26 mouse cellular contexts compared by ENCODE assay signal in genomic region chr5:123178792-123179191, GRCm38 (mm10). TPM values are rescaled to one million over a fixed set of nuclear protein-coding genes. Genes with fewer than 3 reads are reported as not detected.
"Had no signal": no experiment of that assay in that cellular context is flagged by ENCODE, and none has a peak within 500 bp of the region (broad histone marks: within the 10 kb centered on the region; RNA-seq: fewer than 3 reads in every experiment).

No protein-coding gene starts in this region.

- DNase-seq: kidney, adult 8-10 months; kidney, postnatal 10 days; kidney, postnatal 36 days; layer of hippocampus, postnatal 36 days; liver, embryonic 13.5 days; lung, embryonic 14.5 days; retina, postnatal 1 day; thymus, adult 2 months; thymus, postnatal 14 days; thymus, postnatal 4 days had no signal

- H3K9me3 ChIP-seq: kidney, embryonic 15.5 days; liver, embryonic 13.5 days; midbrain, embryonic 15.5 days; neural tube, embryonic 13.5 days had no signal

- H3K4me1 ChIP-seq: kidney, embryonic 15.5 days; midbrain, embryonic 12.5 days; midbrain, embryonic 15.5 days; neural tube, embryonic 13.5 days had no signal

- H3K36me3 ChIP-seq: kidney, embryonic 15.5 days; liver, embryonic 13.5 days; midbrain, embryonic 12.5 days; midbrain, embryonic 15.5 days; neural tube, embryonic 13.5 days had no signal

- H3K27me3 ChIP-seq: kidney, embryonic 15.5 days; midbrain, embryonic 12.5 days; midbrain, embryonic 15.5 days; neural tube, embryonic 13.5 days had no signal

- ATAC-seq: lung, postnatal 0 days; midbrain, embryonic 15.5 days had no signal

- H3K4me2 ChIP-seq: kidney, embryonic 15.5 days; liver, embryonic 13.5 days; lung, embryonic 14.5 days; midbrain, embryonic 12.5 days; midbrain, embryonic 15.5 days; neural tube, embryonic 13.5 days had no signal

- H3K27ac ChIP-seq: kidney, embryonic 15.5 days; left cerebral cortex, adult 2 months; liver, embryonic 13.5 days; macrophage; midbrain, embryonic 12.5 days; midbrain, embryonic 15.5 days; neural tube, embryonic 13.5 days; stomach, postnatal 0 days had no signal

- H3K9ac ChIP-seq: kidney, embryonic 15.5 days; liver, embryonic 13.5 days; lung, embryonic 14.5 days; midbrain, embryonic 12.5 days; midbrain, embryonic 15.5 days; neural tube, embryonic 13.5 days had no signal

- H3K4me3 ChIP-seq: kidney, embryonic 15.5 days; left cerebral cortex, adult 2 months; liver, embryonic 13.5 days; midbrain, embryonic 12.5 days; midbrain, embryonic 15.5 days; neural tube, embryonic 13.5 days had no signal

RNA-seq across cellular contexts. Expression of gene Hpd, which starts 3.7 kb away (rescaled TPM):
- total RNA-seq: layer of hippocampus, adult 8-10 months; layer of hippocampus, postnatal 36 days; left cerebral cortex, adult 2 months; left cerebral cortex, postnatal 10 days; left cerebral cortex, postnatal 36 days; megakaryocyte, adult 5-6 weeks; neutrophil, adult 5-6 weeks had no signal
- polyA plus RNA-seq: limb, embryonic 11.5 days; limb, embryonic 14.5 days; lung, embryonic 14.5 days; lung, postnatal 0 days; macrophage; midbrain, embryonic 12.5 days; midbrain, embryonic 15.5 days; neural tube, embryonic 13.5 days; stomach, embryonic 14.5 days had no signal
